Mouse (Mus musculus) layer of hippocampus, adult 18-20 months (tissue): ENCODE measurements at regions not wholly inside any gene's neighbourhood (a gene's known extent, or its start where the extent isn't known, plus 50 kb on each side); places are given as distances from the start of the nearest gene placed in this dataset.
"Not testable (repeated sequence)": the region's sequence is repeated elsewhere in the genome, so short reads cannot be mapped to it uniquely, and the experiment has no call there.

ENCODE experiments used
- DNase-seq, 2 experiments: peaks; one replicate each; pipeline ENCODE4 v3.0.0; 2022; ENCODE audit warnings: low spot score in 2 of 2

DNA sequence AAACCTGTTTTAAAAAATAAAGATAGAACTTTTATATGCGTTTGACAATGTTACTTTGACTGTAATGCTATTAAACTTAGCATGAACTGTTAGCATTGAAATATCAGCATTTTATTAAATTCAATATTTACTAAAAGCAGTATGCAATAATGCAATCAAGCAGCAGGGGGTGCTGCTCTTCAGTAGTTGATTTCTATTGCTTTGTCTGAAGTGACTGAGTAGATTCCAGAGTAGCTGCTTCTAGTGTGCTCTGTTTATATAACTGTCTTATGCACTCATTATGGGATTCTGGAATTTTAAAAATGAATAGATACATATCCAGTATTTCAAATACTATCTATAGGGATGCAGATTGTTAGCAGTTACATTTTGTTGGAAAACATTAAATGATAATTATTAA is 146.2 kb downstream of the Gm28710 start:
- peak in 1 of 2 experiments; percentile 78 for DNase-seq

DNA sequence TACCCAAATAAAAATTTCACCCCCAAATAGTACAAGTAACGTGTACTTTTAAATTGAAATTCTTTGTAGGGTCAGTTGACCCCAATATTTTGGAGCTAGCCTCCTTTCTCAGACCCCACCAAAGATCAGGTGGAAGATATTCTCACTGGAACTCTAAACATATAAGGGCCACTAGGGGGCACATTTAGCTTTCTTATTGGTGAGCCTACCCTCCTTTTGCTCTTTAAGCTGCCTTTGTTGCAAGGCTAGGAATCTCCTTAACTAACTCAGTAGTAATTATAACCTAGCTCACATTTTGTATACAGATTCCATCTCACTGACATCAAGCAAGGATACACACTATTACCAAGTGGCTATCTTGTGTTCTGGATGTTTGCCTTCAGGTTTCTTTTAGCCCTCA is 155.8 kb downstream of the Gm28710 start:
- DNase-seq: peak in 1 of 2 experiments; percentile 34

GRCm38 (mm10) chr5:16967735-16968134 is 176.1 kb downstream of the Gm28710 start:
- DNase-seq: no peak

DNA sequence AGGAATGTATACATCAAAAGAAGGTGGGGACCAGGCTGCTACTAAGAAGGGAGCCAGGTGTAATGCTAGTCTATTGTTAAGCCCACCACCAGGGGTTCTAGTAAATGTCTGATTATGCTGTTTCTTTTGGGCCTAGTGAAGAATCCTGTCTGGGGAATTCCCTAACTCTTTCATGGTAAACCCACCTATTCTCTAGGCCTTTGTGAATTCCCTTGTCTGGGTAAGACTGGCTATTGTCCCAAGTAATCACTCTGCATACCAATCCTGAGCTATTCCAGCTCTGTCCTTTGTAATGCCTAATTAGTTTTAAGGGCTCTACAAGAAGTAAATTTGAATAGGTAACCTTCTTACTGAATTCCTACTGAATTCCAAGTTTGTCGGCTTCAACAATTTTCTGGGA is 177.2 kb downstream of the Gm28710 start:
- not testable (repeated sequence) for DNase-seq

DNA sequence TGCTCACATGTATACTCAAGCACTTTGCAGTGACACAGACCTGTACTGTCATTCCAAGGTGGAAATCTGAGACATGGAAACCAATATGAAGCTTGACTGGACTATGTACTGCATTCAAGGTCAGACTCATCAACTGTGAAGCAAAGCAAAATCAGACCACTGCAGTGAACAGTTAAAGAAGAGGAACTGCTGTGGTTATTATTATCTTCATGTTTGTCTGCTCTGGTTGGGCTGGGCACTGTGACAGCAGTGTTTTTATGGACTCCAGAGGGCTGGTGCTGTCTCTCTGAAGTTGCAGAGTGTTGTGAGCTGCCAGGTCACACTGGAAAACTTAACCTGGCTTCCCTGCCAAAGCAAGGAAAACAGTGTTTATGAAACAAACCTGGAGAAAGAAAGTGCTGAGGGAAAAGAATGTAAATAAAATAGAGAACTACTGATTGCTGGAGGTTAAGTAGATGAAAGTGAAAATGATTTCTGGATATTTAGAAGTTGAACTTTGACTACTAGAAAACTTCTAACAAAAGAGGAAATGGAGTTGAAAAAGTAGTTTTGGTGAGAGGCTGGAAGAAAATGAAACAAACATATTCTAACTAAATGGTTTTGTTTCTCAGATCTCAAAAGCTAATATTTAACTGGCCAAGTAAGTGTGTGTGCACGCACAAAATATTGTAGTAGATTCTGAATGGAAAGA is 181.7 kb downstream of the Gm28710 start:
- no peak for DNase-seq

GRCm38 (mm10) chr5:16976006-16976405 is 184.4 kb downstream of the Gm28710 start:
- DNase-seq: peak in 1 of 2 experiments; percentile 55

GRCm38 (mm10) chr5:16984877-16985276 is 193.3 kb downstream of the Gm28710 start:
- DNase-seq: no peak

DNA sequence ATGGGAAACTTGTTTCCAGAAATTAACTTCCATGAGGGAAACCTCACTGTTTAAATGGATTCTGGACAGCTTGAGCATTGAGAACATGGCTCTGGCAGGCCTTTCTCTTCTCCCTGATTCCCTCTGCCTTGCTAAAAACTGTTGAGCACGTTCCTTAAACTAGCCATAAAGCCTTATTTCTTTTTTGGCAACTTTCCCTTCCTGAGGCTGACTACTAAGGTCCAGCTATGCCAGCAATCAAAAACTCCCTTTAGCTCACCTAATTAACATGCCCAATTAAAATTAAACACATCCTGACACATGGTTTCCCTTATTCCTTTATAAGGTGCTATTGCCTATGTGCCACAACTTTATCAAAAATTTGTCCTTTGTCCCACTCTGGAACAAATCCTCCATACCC is 199.9 kb downstream of the Gm28710 start:
- DNase-seq: no peak

GRCm38 (mm10) chr5:16999183-16999582 is 207.6 kb downstream of the Gm28710 start:
- no peak for DNase-seq

- no peak for DNase-seq
Measured at GRCm38 (mm10) chr5:17006807-17007522, 215.4 kb downstream of the Gm28710 start.

GRCm38 (mm10) chr5:17021636-17022035 is 230.0 kb downstream of the Gm28710 start:
- no peak for DNase-seq

DNA sequence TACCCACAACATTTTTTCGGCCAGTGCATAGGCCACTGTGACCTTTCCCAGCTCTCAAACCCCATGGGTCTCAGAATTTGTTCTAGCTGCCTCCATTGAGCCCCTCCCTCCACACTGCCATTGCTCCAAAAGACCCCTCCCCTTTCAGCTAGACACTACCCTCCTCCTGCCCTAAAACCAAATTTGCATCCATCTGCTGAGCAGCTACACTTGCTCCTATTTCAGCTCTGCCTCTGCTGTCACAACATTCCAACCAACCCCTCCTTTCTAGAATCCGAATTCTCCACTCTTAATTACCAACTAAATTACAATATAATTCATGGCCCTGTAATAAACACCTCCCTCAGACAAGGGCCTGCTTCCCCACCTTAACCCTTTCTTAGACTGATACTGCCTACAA is 262.3 kb downstream of the Gm28710 start:
- no peak for DNase-seq

DNA sequence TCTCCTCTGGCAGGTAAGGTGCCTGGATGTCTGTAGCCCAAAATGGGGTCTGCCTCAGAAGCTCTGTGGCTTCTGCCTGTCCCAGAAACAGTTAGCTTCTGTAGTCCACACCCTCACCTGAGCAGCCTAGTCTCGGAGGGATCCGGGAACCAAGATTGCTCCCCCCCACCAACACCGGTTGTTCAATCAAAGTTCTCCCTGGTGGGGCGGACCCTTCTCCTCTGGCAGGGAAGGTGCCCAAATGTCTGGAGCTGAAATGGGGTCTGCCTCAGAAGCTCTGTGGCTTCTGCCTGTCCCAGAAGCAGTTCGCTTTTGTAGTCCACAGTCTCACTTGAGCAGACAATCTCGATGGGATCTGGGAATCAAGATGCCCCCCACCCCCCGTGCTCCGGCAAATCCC is 273.0 kb downstream of the Gm28710 start:
- no peak for DNase-seq

- DNase-seq: no peak
Measured at GRCm38 (mm10) chr5:17080405-17080804, 288.8 kb downstream of the Gm28710 start.

- DNase-seq: no peak
Measured at GRCm38 (mm10) chr5:17111556-17111955, 261.4 kb upstream of the Speer4f2 start.

GRCm38 (mm10) chr5:17112026-17112425 is 261.0 kb upstream of the Speer4f2 start:
- peak in 1 of 2 experiments; percentile 12 for DNase-seq

DNA sequence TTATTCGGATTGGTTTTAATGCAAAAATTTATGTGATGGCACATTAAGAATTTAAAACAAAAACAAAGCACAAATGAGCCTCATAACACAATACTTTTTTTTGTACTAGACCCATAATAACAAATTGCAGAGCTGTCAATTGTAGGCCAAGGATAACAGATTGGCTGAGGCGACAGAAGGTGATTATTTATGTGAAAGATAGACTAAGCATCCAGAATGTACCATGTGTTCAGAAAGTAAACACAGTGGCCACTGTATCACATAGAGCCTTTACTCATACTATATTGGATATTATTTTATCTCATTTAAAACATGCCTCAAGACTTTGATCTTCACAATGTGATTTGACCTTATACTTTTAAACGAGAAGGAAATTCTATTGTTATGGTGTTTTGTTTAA is 257.9 kb upstream of the Speer4f2 start:
- DNase-seq: peak in 1 of 2 experiments; percentile 41

DNA sequence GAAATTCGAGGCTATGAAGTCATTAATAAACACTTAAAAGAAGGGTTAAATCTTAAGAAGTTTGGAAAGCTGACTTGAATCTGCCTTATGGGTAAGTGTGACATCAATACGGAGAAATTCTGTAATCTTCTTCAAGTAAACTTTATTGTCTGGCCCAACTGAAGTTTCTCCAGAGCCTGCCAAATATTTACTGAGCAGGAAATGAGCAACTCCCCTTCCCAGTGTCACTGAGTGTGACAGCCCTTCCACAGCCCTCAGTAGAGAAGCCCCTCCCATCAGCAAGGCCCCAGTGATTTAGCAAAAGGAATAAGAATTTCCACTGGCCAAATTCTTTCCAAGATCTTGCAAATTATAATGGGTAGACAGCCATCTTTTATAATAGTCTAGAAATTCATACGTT is 256.9 kb upstream of the Speer4f2 start:
- DNase-seq: no peak

DNA sequence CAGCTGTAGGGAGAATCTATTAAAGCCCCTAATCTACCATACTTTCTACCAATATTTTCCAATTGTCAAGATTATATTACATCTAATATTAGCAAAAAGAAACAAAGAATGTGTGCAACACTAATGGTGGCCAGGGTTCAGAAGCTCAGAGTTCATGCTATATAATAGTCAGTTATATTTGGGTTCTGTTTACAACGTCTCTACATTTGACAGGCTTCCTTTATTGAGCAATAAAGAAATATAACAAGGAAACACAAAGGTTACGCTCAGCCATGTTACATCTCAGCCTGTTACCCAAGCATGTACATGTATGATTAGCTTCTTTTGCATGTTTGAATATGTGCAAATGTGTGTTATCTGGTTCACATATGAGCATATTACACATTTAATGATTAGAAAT is 247.7 kb upstream of the Speer4f2 start:
- no peak for DNase-seq

GRCm38 (mm10) chr5:17127501-17127900 is 245.5 kb upstream of the Speer4f2 start:
- no peak for DNase-seq

GRCm38 (mm10) chr5:17135489-17135888 is 237.5 kb upstream of the Speer4f2 start:
- DNase-seq: no peak

DNA sequence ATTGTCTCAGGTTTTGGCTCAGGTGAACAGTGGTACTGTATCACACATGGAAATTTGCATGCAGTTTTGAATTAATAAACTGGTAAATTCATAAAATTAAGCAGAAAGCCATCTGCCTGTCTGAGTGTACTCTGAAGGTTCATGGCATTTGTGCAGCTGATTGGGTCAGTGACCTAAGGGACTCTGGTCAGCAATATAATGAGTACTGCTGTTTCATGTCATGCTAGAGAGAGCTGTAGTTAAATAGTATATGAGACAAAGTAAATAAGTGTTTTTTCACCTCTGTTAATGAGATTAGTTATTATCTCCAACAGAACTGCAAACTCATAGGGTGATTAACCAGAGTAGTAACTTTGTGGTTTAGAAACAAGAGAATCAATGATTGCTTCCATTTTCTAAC is 231.4 kb upstream of the Speer4f2 start:
- DNase-seq: no peak

DNA sequence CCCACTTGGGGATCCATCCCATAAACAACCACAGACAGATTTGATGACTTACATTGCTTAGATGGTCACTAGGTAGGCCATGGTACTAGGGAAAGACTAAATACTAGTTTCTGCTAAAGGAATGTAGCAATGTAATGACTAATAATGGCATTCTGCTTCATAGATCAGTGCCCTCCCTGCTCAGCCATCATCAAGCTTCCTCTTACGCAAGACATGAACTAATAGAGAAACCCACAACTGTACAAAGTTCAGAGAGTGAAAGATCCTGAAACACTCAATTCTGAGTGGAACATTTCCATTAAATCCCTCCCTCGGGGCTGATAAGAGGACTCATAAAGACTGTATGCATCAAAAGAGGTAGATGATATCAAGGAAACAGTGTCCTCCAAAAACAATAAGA is 198.4 kb upstream of the Speer4f2 start:
- no peak for DNase-seq
